Mouse (Mus musculus) cerebellum, adult 11-12 months (tissue): ENCODE measurements around the gene Rab36.

Experiments used
- DNase-seq: peaks from one replicate; pipeline ENCODE4 v3.0.0; 2022

The Rab36 gene

DNA sequence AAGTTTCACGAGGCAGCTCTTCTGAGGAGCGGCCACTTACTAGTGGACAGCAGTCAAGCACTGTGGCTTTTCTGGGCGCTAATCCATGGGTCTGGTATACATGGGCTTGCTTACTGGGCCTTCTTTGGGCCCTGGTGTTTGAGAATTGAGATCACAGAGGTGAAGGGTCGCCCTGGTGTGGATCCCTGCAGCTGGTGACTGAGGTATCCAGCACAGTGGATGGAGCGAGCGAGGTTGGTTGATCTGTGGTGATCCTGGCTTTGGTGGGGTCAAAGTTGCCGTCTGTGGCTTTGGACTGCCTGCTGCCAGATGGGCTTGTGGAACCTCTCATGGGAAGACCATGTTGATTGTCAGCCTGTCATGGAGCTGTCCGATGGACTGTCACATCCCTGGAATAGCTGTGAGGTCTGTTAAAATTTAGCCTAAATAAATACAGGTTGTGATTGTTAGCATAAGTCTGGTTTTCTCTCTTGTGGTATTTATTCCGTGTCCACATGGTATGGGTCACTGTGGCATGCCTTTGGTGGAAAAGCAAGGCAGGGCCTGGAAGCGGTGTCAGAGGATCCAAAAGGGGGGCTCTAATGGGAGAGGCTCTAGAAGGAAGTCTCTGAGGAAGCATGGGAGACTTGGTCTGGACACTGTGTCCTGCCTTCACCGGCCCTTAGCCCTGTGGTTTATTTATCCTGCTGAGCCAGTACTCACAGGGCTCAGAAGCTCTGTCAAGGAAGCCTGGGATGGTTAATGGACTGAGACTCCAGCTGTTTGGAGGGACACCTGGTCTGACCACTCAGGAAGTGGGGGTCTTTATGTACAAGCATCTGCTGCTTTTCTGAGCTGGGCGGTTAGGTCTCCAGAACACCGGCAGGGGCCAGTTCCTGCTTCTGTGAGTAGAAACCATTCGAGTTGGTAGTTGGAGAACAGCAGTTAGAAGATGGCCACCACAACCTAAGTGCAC, 41.6 kb downstream of the Rab36 start:
- no peak for DNase-seq

- DNase-seq: no peak
Observed at GRCm38 (mm10) chr10:75085330-75085729, 48.5 kb downstream of the Rab36 start.

GRCm38 (mm10) chr10:75088471-75088870, 51.6 kb downstream of the Rab36 start:
- DNase-seq: no peak

GRCm38 (mm10) chr10:75091478-75092152, 54.8 kb downstream of the Rab36 start:
- DNase-seq: peak; percentile 72

DNA sequence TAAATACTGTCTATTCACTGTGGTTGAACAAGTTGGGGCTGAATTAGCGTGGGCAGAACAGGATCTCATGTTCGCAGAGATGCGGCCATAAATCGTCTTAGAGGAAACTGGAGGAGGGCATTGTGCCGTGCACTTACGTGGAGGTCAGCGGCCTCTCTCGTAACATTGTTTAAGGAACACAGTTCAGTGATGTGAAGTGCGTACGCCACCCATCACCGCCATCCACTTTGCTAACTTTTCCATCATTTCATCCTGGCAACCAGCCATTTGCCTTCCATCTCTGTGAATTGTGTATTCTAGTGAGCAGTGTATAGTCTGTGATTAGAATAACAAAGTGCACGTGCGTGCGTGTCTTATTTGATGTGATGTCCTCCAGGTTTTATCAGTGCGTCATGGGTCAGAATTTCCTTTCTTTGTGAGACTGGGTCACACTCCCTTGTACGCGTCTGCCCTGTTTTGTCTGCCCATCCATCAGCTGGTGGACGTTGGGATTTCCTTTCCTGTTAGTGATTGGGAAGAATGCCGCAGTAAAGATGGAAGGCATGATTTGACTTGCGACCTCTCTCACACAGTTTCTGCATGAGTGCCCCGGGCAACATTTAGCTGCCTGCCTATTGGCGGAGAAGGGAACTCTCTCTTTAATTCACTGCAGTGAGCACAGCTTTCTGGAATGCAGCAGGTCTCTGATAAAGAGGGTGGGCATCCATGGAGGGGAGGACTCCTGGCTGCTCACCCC, 56.6 kb downstream of the Rab36 start:
- DNase-seq: no peak

GRCm38 (mm10) chr10:75094338-75094737, 57.5 kb downstream of the Rab36 start:
- DNase-seq: no peak

DNA sequence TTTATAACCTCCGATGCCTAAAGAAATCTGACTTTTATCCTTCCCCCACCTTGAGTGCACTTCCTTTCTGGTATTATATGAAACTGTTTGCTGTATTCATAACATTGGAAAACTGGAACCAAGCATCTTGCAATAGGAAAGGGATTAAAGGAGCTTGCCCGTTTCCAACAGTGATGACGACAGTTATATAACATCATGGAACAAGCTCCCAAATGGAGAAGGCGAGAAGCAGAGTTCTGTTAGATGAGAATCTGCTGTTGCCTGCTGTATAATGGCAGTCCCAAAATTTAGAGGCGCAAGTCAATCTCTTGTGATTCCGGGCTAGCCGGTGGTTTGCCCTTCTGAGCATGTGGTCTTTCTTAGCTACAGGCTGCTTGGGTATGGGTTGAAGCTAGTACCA, 58.4 kb downstream of the Rab36 start:
- no peak for DNase-seq

DNA sequence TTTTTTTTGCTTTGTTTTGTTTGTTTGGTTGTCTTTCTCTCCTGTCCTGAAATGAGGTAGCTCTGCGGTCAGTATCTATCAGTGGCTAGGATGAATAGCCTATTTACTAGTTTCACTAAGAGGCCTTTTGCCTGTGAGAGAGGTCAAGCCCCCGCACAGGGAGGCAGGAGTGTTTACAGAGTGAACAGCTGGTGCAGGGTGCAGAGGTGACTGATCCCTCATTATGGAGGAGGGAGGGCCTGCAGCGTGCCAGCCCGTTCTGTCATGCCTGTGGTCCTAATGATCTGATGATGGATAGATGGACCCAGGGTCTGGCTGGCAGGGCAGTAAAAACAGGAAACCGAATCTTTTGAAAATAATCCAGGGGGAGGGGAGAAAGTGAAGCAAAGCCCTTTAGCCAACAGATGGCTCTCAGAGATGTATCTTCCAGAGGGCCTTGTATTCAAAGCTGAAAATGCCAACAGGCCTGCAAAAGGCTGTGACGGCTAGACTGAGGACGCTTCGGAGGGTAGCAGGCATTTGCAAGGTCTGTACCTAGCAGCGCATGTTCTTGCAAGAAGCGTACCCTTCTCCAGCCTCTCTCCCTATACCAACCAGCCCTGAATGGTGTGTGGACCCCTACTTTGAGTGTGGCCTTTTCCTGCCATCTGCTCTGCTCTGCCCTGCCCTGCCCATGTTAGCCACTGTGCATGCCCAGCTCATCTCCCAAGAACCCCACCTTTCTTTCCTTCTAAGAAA, 61.8 kb downstream of the Rab36 start:
- DNase-seq: peak; percentile 23

- peak; percentile 51 for DNase-seq
Observed at GRCm38 (mm10) chr10:75100298-75100697, 63.4 kb downstream of the Rab36 start.

- DNase-seq: no peak
Observed at GRCm38 (mm10) chr10:75103502-75103901, 66.6 kb downstream of the Rab36 start.
